Mouse (Mus musculus) cerebellum, adult 18-20 months (tissue): ENCODE measurements around the gene Tpcn2.

ENCODE experiments used
- DNase-seq, 2 experiments: peaks; one replicate each; pipeline ENCODE4 v3.0.0; 2021

The Tpcn2 gene

DNA sequence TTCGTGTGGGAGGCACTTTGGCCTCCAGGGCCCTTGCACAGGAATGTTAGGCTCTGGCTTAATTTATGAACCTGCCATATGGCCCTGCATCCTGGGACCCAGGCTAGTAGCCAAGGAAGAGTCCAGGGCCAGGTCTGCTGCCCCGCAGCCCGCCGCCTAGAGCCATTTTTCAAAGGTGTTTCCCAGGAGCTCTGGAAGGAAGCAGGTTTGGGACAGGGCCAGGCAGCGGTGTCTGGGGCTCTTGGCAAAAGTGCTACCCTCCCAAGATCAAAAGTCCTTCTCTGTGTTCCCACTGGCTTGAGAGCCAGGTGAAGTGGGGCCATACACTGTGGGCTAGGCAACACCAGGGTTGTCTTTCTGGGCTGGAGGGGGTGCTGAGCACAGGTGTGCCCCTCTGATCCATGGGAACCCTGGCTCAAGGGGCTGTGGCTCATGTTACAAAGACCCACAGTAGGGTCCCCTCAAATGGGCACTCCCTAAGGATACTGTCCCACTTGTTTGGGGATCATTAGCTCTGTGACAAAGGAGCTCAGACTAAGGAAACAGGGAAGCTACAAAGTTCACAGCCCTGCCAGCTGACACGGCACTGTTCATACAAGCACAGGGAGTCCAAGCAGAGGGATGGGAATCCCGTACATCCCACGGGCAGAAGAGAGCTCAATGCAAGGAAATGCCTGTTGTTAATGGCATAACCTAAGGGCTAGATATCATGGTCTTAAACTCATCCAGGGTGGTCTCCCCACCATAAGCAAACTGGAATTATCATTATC lies 43.9 kb downstream of the Tpcn2 start:
- DNase-seq: peak; percentile 72 to 77

DNA sequence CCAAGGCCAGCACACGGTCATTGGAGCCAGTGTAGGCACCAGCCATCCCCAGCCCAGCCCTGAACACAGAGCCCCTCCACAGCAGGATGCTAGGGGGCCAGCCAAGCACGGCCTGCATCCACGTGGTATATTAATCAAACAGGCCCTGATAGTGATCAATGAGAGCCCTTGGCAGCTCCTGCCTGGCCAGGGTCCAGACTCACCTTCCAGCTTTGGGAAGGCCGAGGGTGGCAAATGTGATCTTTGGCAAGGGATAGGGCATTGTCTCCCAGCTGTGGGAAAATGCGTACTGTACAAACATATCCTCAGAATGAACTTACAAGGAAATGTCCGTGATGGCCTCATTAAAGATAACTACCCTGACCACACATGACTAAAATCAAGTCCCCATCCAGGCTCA lies 44.7 kb downstream of the Tpcn2 start:
- no peak for DNase-seq

DNA sequence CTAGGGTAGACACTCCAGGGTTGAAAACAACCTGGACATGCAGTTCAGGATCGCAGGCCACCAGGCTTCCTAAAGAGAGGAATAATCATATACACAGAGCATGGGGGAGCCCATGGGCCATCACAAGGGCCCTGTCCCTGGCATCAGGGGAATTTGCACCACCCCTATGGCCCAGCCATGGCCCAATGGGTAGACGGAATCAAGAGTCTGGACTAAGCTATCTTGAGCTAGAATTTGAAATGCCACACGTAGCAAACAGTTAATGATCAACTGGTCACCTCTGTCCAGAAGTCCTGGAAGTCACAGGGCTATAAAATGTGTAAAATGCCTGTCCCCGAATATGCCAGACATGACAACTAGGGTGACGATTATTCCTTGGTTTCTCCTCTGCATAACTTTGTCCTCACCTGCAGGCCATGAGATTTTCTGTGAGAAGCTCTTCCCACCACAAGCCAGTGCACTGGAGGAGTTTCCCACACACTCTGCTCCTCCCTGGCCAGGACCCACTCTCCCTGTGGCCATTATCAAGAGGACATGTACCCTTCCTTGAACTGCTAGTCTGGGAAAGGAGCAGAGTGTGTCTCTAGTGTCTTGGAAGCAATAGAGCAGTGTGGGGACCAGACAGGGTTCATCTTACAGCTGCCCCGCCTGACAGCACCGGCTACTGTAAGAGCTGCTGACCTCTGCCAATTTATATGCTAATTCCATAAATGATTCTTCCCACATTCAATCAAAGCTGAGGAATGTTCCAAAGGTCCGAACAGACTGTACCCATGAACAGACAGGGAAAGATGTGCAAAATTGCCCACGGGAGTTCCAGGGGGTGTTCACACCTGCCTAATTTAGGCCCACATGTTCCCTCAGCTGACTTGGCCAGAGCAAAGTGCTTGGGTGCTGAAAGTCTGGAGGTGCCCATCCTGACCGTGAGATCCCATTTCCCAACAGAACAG lies 48.7 kb downstream of the Tpcn2 start:
- DNase-seq: no peak

DNA sequence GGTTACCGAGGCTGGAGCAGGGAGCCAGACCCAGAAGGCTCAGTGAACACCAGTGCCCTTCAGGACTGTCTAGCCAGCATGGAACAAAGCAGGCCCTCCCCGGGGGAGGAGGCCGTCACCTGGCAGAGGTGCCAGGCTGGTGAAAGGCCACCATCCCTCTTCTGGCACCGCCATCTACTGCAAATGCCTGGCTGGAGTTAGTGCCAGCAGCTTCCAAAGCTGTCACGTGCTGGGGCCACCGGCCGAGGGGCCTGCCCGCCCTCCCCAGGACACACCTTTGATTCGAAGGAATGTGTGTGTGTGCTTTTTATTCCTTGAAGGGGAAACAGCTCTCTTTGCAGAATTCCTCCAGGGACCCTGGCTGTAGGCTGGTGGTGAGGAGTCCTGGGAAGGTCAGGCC lies 52.2 kb downstream of the Tpcn2 start:
- no peak for DNase-seq

DNA sequence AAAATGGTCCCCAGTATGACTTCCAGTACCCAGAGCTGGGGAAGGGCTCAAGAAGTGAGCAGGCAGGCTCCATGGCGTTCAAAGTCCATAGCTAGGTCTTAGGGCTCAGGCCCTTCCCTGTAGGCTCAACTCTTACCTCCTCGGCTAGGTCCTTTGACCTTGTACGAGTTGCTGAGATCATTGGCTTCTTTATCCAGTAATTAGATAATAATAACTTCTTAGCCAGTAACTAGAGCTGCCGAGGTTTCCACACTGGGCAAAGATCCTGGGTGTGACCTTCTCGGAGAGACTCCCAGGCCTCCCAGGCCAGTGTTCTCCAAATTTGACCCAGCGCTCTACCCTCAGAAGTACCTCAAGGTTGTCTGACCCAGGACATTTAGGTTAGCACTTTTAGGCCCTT lies 57.2 kb downstream of the Tpcn2 start:
- DNase-seq: no peak

DNA sequence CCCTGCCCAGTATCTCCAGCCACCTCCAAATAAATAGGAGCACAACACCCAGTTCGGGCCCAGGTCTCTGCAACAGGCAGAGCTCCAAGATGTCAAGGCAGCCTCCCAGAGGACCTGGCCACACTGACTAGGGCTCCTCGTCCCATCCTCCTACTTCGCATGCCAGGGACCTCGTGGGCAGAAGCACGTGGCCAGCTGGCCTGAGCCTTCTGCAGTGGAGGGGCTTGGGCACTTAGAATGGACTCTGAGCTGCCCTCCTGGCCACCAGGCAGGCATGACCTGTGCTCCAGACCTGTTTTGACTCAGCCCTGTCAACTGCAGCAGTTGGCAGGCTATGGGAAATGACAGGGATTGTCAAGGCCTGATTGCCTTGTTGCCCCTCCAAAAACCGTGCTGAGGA lies 58.2 kb downstream of the Tpcn2 start:
- no peak for DNase-seq

DNA sequence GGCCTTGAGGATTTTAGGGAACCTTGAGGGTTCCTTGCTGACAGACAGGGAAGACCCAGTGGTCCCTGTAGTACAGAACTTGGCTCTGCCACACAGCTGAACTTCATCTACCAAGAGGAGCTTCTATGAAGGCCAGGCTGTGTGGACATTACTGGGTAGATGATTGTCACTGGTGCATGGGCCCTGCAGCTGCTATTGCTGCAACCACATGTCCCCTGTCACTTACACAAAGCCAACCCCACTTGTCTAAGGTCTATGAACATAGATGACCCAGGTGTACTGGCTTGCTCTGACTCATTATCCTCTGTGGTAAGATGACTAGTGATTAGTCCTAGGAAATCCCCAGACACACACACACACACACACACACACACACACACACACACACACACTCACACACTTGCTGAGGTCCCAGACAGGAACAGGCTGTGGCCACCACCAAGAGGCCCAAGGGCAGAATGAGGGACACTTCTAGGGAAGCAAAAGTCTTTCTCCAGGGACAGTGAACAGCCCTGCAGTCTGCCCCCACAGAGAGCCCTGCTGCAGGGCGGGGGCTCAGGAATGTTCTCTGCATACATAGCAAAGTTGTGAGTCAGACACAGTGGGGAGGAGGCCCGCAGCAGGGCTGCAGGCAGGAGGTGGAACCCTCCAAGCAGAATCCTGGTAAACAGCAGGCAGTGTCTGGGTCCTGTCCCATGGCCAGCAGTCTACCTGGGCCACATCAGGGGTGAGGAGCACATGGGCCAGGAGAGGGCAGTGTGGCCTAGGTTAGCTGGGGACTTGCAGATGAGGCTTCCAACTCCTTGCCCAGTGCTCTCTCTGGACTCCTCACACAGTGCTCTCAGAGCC lies 61.7 kb downstream of the Tpcn2 start:
- peak; percentile 61 to 64 for DNase-seq

DNA sequence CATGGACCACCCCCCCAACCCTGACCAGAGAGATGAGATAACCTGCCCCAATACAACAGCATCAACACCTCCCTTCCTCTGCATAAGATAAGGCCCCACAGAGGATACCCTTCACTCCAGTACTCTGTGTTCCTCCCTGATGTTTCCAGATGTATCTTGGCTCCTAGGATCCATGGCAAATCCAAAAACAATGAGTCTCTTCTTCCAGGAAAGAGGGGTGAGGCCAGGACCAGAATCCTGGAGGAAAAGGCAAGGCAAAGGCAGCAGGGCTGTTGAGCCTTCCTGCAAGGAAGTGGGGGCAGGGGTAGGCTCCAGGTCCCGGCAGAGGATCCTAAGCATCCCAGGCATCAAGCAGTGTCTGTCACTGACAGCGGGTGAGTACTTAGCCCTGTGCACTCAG lies 62.5 kb downstream of the Tpcn2 start:
- DNase-seq: no peak

DNA sequence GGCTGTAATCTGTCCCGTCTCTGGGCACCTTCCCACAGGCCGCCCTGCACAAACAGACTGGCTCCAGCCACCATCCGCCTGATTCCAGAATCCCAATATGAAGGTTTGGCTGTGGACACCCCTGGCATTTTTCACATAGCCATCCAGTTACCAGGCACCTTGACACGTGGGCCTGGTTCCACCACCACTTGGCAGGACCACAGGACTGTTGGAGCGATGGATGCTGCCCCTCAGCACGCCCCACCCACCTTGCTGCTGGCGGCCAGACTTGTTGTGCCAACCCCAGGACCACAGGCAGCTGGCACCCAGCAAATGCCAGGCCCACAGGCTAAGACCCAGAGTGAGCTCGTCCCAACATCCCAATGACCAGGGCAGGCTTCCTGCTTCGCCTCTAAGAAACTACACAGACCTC lies 64.4 kb downstream of the Tpcn2 start:
- DNase-seq: no peak

DNA sequence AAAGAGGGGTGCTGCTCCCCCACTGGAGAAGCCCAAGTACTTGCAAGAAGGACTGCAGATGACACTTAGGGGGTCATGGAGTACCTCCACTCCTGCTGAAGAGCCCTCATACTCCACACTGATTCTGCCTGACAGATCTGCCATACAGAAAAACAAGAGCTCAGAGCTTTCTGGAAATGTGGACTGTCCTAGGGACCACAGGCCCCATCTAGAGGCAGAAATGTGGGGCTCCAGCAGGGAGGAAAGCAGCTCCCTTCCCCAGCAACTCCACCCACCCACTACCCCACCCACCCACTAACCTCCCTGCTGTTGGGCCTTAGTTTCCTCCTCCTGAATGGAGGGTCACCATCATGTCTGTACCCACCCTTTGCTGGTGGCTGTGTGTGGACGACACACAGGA lies 67.2 kb downstream of the Tpcn2 start:
- DNase-seq: no peak

DNA sequence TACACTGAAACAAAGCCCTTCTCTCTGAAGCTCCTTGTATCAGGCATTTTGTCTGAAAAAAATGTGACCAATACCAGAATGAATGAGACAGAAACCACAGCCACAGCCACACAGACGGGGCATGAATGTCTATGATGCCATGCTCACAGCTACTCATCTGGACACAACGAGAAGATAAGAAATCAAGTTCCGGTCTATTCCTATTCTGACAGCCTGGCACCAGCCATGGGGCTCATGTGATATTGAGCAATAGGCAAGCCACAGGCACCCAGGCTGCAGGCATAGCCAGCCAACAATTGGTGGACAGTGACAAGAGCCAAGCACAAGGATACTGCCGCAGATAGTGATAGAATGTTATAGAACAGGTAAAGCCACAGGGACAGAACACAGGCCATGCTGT lies 68.3 kb downstream of the Tpcn2 start:
- DNase-seq: no peak

DNA sequence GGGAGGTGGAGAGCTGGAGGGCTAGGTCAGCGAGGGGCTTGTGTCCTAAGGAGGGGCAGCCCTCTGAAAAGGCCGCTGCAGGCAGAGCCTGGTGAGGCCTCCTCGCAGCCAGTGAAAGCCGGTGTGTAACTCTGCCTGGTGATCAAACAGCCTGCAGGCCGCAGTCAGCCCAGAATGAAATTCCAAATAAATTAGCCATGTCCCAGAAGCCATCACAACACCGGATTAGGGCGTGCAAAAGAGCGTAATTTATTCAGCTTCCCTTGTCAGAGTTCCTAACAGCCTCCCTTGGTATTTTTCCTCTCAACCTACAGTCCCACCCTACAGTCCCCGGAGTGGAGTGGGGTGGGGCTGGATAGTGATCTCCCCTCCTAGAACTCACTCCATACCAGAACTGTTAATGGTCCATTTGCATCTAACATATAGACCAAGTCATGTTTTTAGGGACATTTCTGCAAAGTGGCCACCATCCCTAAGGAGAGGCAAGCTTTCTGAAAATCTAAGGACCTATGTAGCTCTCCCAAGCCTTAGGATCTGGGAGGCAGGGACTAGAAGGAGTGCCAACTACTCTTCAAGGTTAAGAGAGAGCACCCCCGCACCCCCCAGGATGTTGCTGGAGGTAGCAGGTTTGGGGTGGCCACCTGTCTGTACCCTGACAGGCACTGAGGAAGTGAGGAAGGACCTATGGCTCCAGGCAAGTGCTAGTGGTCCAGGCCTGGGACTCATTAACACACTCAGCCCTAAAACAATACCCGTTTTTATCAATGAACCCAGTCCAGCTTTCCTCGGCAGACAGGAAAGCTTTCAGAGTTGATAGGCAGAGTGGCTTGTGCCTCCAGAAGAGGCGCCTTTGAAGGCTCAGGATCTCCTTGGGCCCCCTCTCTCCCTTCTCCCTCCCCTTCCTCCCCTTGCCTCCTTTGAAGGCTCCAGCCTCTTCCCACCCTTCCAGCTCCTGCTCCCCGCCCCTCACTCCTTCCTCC lies 71.8 kb downstream of the Tpcn2 start:
- DNase-seq: no peak

DNA sequence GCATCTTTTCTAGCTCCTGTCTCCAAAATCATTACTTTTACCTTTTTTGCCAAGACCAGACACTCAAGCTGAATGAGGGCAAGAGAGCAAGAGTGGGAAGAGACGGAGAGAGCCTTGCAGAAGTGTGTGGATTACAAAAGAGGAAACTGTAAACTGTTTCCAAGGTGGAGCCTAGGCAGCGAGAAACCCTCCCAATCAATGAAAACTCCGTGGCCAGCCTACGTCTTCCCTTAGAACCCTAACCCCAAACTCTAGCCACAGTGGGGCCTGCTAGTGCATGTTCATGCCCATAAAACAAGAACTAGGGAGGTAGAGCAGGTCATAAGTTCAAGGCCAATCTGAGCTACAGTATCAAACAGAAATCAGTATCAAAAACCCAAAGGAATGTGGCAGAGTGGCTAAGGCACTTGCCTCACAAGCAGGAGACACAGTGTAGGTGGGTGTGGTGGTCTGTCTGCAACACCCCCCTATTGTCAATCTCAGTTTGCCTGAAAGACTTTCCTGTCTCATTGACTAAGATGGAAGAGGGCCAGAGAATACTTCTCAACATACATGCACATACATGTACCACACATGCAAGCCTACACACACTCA lies 73.2 kb downstream of the Tpcn2 start:
- no peak for DNase-seq

DNA sequence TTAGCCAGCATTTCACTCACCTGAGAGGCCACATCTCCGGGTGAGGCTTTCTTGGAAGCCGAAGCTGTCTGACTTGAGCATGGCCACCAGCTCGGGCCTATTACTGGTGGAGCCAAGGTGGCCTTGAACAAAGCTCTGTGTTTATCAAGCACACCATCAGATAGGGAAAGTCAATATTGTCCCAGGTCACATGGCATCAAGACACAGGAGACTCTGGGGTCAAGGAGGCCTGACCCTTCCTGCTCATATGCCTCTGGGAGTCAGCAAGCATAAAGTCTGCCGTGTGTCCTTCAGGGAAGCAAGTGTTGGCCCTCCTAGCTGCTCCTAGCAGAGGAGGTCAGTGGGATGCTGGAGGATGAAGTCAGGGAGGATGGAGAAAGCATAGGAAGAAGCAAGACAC lies 75.8 kb downstream of the Tpcn2 start, which contains the start of gene 1810010D01Rik:
Gene 1810010D01Rik, minus strand, starts transcription at position 114 of the 400 bp plus-strand sequence.
- DNase-seq: no peak

DNA sequence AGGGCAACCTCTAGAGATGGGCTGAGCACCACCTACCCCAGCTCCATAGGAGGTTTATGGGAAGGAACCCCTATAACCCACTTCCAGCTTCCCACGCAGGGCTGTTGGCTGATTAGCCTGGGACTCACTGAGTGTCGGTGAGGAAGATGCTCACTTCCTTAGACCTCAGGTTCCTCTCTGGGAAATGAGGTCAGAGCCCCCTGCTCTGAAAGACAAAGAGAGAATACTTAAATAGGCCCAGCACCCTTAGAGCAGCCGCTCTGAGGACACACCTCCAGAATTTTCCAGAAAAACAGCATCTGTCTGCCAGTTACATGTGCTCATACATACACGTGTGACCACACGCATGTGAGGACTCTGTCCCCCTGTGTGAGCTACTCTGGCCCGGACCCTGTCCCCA lies 77.0 kb downstream of the Tpcn2 start:
- DNase-seq: no peak

DNA sequence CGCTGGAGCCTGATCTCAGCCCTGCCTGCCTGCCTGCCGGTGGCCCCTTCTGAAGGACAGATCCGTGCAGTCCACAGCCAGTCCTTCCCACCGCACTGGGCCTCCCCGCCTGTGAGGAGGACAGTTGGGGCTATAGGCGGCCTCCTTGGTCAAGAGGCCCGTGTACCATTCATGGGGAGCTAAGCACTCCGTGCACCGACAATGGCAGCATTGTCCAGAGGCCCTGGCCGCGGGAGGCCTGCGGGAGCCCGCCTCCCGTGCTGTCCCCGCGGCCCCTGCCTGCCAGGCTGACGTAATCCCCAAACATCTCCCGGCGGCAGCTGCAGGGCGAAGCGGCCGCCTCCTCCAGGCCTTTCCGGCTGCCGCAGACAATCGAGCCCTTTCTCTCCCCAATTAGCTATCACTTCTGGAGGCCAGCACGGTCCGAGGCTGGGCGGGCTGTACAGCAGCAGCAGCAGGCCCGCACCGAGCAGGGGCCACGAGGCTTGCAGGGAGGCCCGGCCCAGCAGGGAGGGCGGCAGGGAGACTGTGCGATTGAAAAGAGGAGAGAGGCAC lies 77.7 kb downstream of the Tpcn2 start:
- DNase-seq: peak; percentile 61 to 68

DNA sequence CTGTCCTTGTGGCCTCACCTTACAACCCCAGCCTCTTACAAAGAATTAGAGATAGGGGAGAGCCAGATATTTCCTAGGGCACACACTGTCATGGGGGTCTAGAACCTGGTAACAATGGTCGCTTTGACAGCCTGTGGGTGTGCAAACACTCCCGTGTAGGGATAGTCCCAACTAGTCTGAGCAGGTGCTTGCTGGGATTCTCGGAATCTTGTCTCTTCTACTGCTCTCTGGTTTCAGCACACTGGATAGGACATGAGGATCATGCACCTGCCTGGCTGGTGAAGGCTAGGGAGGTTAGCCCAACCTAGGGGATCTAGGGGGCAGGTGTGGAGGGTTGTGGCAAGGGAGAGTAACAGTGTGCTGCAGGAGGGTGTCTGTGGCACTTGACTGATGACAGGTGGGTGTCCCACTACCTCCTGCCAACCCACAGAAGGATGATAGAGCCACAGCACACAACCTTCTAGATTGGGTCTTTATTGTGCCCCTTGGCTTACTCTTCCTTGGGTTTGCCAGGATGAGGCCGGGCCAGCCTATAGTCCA lies 78.4 kb downstream of the Tpcn2 start:
- DNase-seq: no peak

DNA sequence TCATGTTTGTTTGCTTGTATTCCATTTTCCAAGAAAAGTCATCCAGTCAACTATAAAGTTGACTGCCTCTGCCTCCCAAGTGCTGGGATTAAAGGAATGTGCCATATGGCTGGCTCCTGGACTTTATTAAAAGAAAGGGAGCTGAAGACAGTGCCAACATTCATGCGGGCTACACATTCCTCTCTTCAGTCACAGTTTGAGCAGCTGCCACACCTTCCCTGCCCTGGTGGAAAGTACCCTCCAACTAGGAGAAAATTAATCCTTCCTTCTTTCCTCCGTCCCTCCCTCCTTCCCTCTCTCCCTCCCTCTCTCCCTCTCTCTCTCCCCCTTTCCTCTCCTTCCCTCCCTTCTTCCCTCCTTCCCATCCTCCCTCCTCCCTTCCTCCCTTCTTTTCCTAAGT lies 84.1 kb downstream of the Tpcn2 start:
- DNase-seq: no peak

DNA sequence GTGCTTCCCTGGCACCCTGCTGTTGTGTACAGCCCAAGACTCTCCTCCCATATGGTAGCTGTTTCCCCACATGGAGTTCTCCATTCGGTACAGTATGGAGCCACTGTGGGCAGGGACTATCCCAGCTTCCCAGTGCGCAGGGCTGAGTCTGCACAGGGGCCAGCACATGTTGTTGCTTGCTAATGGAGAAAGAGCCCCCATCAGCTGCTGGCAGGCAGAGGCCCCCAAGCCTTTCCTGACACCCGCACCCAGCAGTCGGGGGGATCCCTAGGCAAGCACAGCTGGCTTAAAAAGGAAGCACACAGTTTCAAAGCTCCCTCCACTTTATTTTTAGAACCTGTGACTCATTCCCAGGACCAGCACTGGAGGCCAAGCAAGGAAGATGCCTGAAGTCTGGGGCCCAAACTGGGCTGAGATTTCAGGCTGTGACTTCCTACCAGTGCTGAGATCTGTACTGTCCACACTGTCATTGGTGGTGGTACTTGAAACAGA lies 85.5 kb downstream of the Tpcn2 start:
- peak in 1 of 2 experiments; percentile 20 for DNase-seq

DNA sequence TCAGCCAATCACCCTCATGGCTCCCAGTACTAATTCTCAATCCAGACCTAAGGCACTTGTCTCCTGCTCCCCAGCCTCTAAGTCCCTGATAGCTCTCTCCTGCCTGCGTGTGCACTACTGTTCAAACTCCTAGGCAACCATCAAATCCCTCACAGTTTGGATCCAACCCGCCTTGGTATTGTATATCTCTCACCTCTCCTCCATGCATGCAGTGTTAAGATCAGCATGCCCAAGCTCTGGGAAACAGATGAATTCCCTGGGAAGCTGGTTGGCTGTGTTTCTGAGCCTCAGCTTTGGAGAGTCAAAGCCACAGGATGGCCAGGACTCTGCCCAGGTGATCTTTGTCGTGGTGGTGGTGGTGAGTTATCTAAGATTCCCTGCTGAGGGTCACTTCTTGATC lies 86.1 kb downstream of the Tpcn2 start:
- DNase-seq: no peak

DNA sequence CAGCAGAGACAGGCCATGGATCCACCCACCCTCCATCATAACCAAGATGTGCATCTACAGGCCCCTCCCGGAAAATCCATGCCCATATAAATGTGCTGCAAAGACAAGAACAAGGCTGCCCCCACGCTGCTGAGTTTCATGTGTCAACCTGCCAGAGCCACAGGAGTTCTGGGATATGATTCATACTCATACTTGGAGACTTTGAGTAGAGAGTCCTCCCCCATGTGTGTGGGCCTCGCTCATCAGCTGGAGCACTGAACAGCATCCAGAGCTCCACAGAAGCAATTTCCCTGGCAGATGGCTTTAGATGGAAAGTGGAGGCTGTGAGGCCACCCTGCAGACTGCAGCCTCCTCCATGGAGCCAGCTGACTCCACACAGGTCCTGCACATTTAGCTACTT lies 86.8 kb downstream of the Tpcn2 start:
- DNase-seq: peak; percentile 29 to 40
